Mouse (Mus musculus) intestine, embryonic 16.5 days (tissue): ENCODE results near the gene Ugt2b35. TPM values are rescaled to one million over a fixed set of nuclear protein-coding genes. Genes with fewer than 3 reads are reported as not detected.
A peak's percentile ranks its signal among the peaks of the same experiment; 100 is the strongest.
"Not testable (repeated sequence)": the region's sequence is repeated elsewhere in the genome, so short reads cannot be mapped to it uniquely, and the experiment has no call there.

Experiments
- ATAC-seq: fragments of 200-750 bp; cut with Nextera tagmentation; 2 replicates; pipeline ENCODE4 v1.8.0; 2017; ENCODE audit warnings: moderate TSS enrichment, moderate library complexity
- H3K27ac ChIP-seq: fragments of 300-500 bp; sonication (generic); 2 replicates; pipeline ENCODE4 v1.5.1; 2014; ENCODE audit warnings: mild to moderate bottlenecking, low read length
- H3K27me3 ChIP-seq: fragments of 300-500 bp; sonication (generic); replicated peaks from 2 replicates; pipeline ENCODE4 v1.6.1; 2014; ENCODE audit warnings: low read length, control low read depth, mixed read lengths; ENCODE audit not compliant: control insufficient read depth, insufficient read depth
- H3K36me3 ChIP-seq: fragments of 300-500 bp; sonication (generic); 2 replicates; pipeline ENCODE4 v1.6.1; 2014; ENCODE audit warnings: low read length, control low read depth; ENCODE audit not compliant: control insufficient read depth, insufficient read depth
- H3K4me1 ChIP-seq: fragments of 300-500 bp; sonication (generic); 2 replicates; pipeline ENCODE4 v1.6.1; 2014; ENCODE audit warnings: low read length, control low read depth, mixed read lengths; ENCODE audit not compliant: control insufficient read depth, insufficient read depth
- H3K4me2 ChIP-seq: fragments of 300-500 bp; sonication (generic); 2 replicates; pipeline ENCODE4 v1.6.1; 2014; ENCODE audit warnings: low read depth, low read length, control low read depth
- H3K4me3 ChIP-seq: fragments of 300-500 bp; sonication (generic); 2 replicates; pipeline ENCODE4 v1.5.1; 2014; ENCODE audit warnings: mild to moderate bottlenecking, low read length
- H3K9ac ChIP-seq: fragments of 300-500 bp; sonication (generic); 2 replicates; pipeline ENCODE4 v1.6.1; 2014; ENCODE audit warnings: low read depth, low read length
- H3K9me3 ChIP-seq: fragments of 300-500 bp; sonication (generic); 2 replicates; pipeline ENCODE4 v1.6.1; 2016; ENCODE audit warnings: low read length, control low read depth; ENCODE audit not compliant: control insufficient read depth
- WGBS: fragments of 180-500 bp; shearing (Covaris S2); extraction: QIAGEN DNeasy Blood & Tissue Kit; methylation state at CpG from one replicate; pipeline ENCODE4 v1.1.7; 2014; 5-methylcytosine and 5-hydroxymethylcytosine counted together
- polyA plus RNA-seq: library from polyadenylated mRNA; unstranded; fragments of >200 nt; fragmentation: Nextera tagmentation; extraction: Ambion mirVana; gene quantifications from 2 replicates; pipeline ENCODE4 v1.2.1, GENCODE M21; 2015

Ugt2b35 gene
- 1.8 and 2.7 TPM in 2 replicates for polyA plus RNA-seq

- Histone ChIP-seq H3K27ac (peak within 1 kb of the TSS; percentile 68), H3K4me2 (peak within 1 kb of the TSS; percentile 38; the same call in 1 of the 2 replicates), H3K36me3 (no peaks in the 10 kb centered on the region), H3K27me3 (no peaks in the 10 kb centered on the region), H3K9ac (peak within 1 kb of the TSS; percentile 30), H3K4me1 (no peaks in the 10 kb centered on the region), H3K4me3 (peak within 1 kb of the TSS; percentile 38), H3K9me3 (no peaks in the 10 kb centered on the region)
- 52% methylated on average over 4 of the region's 4 CpGs for WGBS
- ATAC-seq: peak; percentile 94
These were observed at the start of gene Ugt2b35 for GRCm38 (mm10) chr5:87000395-87001073. TSS of gene Ugt2b35 (plus strand) at chr5:87000860.

DNA sequence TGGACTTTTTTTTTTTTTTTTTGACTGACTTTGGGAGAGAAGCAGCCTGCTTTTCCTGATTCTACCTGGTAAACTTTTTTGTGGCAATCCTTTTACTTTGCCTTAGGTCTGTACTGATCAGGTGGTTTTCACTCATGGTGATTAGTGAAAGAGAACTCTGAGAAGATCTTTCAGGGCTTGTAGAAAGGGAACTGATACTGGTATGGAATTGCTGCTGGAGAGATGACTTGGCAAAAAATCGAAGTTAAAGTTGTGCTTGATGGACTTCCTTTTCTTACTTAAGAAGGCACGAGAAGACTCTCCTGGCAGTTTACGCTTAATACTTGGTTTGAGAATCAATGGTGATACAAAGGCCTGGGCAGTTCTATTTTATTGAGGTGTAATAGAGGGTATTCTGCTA lies 40.2 kb upstream of the Ugt2b35 start:
- Histone ChIP-seq H3K4me2 (no peak overlapping the region), H3K9me3 (no peaks in the 10 kb centered on the region), H3K27me3 (no peaks in the 10 kb centered on the region), H3K4me3 (no peak overlapping the region), H3K27ac (no peak overlapping the region), H3K36me3 (no peaks in the 10 kb centered on the region), H3K9ac (no peak overlapping the region), H3K4me1 (no peaks in the 10 kb centered on the region)
- no peak for ATAC-seq
- 85% methylated on average over 3 of the region's 3 CpGs for WGBS

GRCm38 (mm10) chr5:86961587-86962358 lies 38.9 kb upstream of the Ugt2b35 start:
- ATAC-seq: peak; percentile 74
- 0 out of 2 replicates have a peak overlapping the region, but pooled peaks have one; percentile 3 for H3K27ac ChIP-seq
- WGBS: 54% methylated on average over 3 of the region's 3 CpGs

DNA sequence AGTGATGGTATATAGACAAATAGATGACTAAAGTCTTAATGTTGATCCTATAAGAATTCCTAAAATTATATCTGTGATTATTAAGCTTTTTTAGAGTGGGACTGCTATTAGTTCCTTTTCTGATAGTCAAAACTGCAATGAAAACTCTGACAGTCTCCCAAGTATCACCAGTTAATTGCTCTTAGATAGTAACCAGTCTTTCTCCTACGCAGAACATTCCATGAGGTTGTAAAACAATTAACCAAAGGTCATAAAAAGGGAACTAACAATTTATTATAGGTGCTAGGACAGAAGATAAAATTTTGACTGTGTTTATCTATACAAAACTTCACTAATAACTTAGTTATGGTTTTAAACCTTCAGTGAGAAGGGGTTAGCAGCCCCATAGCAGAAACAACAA lies 37.8 kb upstream of the Ugt2b35 start:
- H3K27ac ChIP-seq, H3K4me2 ChIP-seq, H3K9ac ChIP-seq, H3K9me3 ChIP-seq, H3K27me3 ChIP-seq, H3K4me3 ChIP-seq, H3K36me3 ChIP-seq, H3K4me1 ChIP-seq: not testable (repeated sequence)
- peak; percentile 65; the same call in 1 of the 2 replicates for ATAC-seq
- WGBS: 11% methylated on average over 1 of the region's 1 CpGs

More at GRCm38 (mm10) chr5:86961587-86962358, 38.9 kb upstream of the Ugt2b35 start:
- Histone ChIP-seq H3K4me3 (no peak overlapping the region), H3K9ac (no peak overlapping the region), H3K36me3 (no peaks in the 10 kb centered on the region), H3K9me3 (no peaks in the 10 kb centered on the region), H3K4me2 (no peak overlapping the region), H3K27me3 (no peaks in the 10 kb centered on the region), H3K4me1 (no peaks in the 10 kb centered on the region)

DNA sequence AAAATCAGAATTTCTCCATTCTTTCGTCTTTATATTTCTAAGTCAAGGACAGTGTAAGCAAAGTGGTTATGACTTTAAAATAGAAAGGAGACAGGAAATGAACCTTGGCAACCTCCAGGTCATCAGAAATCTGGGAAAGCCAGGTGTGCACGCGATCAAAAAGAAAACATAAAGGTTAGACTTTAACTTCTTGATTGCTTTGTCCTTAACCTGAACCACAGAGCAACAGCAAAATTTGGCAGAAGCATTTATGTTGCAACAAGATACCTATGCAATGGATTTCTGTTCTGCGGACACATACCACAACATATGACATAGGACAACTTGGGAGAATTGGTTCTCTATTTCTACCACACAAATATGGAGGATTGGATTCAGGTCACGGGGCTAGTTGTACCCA lies 33.4 kb upstream of the Ugt2b35 start:
- not testable (repeated sequence) for H3K4me1 ChIP-seq, ATAC-seq, H3K36me3 ChIP-seq, H3K4me3 ChIP-seq, H3K9me3 ChIP-seq, H3K27ac ChIP-seq, H3K27me3 ChIP-seq, H3K4me2 ChIP-seq, H3K9ac ChIP-seq
- 82% methylated on average over 5 of the region's 5 CpGs for WGBS

GRCm38 (mm10) chr5:87004735-87005134 lies 4.1 kb downstream of the Ugt2b35 start:
- ATAC-seq: no peak
- no peak overlapping the region for H3K27ac ChIP-seq
- no peaks in the 10 kb centered on the region for H3K4me1 ChIP-seq
- H3K27me3 ChIP-seq: no peaks in the 10 kb centered on the region
- no peak overlapping the region for H3K4me2 ChIP-seq
- H3K36me3 ChIP-seq: no peaks in the 10 kb centered on the region
- H3K9ac ChIP-seq: no peak overlapping the region
- H3K4me3 ChIP-seq: no peak overlapping the region
- 84% methylated on average over 6 of the region's 6 CpGs for WGBS
- H3K9me3 ChIP-seq: no peaks in the 10 kb centered on the region

- no peak overlapping the region for H3K9ac ChIP-seq
- H3K36me3 ChIP-seq: no peaks in the 10 kb centered on the region
- H3K4me3 ChIP-seq: no peak overlapping the region
- no peaks in the 10 kb centered on the region for H3K9me3 ChIP-seq
- H3K4me1 ChIP-seq: no peaks in the 10 kb centered on the region
- H3K27me3 ChIP-seq: no peaks in the 10 kb centered on the region
- H3K27ac ChIP-seq: no peak overlapping the region
- no peak overlapping the region for H3K4me2 ChIP-seq
- WGBS: 50% methylated on average over 3 of the region's 3 CpGs
- ATAC-seq: peak; percentile 79
These were observed 14.8 kb downstream of the Ugt2b35 start for GRCm38 (mm10) chr5:87015477-87015876.

GRCm38 (mm10) chr5:87027359-87027758 lies 26.7 kb downstream of the Ugt2b35 start:
- WGBS: 64% methylated on average over 3 of the region's 3 CpGs
- no peak overlapping the region for H3K9ac ChIP-seq
- H3K27ac ChIP-seq: no peak overlapping the region
- H3K9me3 ChIP-seq: no peaks in the 10 kb centered on the region
- peak; percentile 46; the same call in 1 of the 2 replicates for ATAC-seq
- no peaks in the 10 kb centered on the region for H3K36me3 ChIP-seq
- no peak overlapping the region for H3K4me3 ChIP-seq
- no peak overlapping the region for H3K4me2 ChIP-seq
- H3K4me1 ChIP-seq: no peaks in the 10 kb centered on the region
- no peaks in the 10 kb centered on the region for H3K27me3 ChIP-seq

DNA sequence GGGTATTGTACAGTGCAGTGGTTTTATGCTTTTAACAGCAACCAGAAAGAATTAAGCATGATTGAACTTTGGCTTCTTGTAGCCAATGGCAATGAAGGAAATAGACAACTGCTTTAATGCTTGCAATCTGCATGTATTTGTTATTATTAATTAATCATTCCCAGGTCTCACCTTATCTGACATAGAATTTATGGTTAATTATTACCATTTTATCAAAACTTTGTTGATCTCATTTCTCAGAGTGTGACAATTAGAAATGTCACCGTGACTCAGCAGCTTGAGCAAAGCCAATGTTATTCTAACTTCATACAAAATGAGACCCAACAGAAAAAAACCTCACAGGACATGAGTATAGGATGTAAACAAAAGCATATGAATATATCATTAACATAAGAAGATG lies 30.0 kb downstream of the Ugt2b35 start:
- Histone ChIP-seq H3K4me1 (no peaks in the 10 kb centered on the region), H3K4me2 (no peak overlapping the region), H3K36me3 (no peaks in the 10 kb centered on the region), H3K27ac (no peak overlapping the region), H3K4me3 (no peak overlapping the region), H3K27me3 (no peaks in the 10 kb centered on the region), H3K9me3 (no peaks in the 10 kb centered on the region), H3K9ac (no peak overlapping the region)
- WGBS: 86% methylated on average over 1 of the region's 1 CpGs
- no peak for ATAC-seq
